Mouse (Mus musculus) brain, embryonic 18.5 days (tissue): ENCODE data around the gene Dolpp1.

ENCODE experiments used
- DNase-seq: peaks from one replicate; pipeline ENCODE4 v3.0.0-alpha.2; 2012; ENCODE audit warnings: low read depth, low spot score

The Dolpp1 gene

GRCm38 (mm10) chr2:30440701-30441517, 48.9 kb downstream of the Dolpp1 start:
- peak; percentile 47 for DNase-seq

- DNase-seq = peak; percentile 79
These were observed 49.8 kb downstream of the Dolpp1 start for GRCm38 (mm10) chr2:30441518-30442497.

DNA sequence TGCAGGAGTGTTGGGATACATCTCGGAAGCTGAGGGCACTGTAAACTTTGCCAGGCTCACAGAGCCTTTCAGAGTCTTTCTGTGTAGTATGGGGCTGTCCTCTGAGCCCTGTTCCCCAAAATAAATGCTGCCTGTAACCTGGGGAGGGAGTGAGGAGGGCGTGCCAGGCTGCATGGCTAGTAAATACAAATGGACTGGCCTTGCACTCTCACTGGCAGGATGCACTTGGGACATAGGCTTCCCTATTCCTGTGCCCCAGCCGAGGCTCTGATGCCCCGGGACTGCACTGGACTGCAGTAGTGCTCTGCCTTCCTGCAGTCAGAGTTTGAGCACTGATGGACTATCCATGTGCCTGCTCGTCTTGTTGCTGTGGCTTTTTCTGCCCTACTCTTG, 50.4 kb downstream of the Dolpp1 start:
- DNase-seq = no peak

DNA sequence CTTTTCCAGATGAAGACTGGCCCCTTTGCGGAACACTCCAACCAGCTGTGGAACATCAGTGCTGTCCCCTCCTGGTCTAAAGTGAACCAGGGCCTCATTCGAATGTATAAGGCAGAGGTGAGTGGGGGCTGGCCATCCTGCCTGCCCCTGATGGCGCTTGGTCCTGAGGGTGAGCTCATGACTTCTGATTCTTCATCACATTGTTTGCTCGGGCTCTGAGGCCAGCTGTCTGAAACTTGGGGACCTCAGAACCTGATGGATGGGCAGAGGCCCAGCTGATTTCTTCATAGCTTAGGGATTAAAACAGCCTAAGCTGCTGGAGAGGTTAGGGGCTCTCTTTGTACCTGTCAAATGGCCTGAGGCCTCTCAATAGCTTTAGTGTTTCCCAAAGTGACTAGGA, 51.2 kb downstream of the Dolpp1 start:
- DNase-seq = no peak

- DNase-seq = no peak
These were observed 52.0 kb downstream of the Dolpp1 start for GRCm38 (mm10) chr2:30444006-30444405.

DNA sequence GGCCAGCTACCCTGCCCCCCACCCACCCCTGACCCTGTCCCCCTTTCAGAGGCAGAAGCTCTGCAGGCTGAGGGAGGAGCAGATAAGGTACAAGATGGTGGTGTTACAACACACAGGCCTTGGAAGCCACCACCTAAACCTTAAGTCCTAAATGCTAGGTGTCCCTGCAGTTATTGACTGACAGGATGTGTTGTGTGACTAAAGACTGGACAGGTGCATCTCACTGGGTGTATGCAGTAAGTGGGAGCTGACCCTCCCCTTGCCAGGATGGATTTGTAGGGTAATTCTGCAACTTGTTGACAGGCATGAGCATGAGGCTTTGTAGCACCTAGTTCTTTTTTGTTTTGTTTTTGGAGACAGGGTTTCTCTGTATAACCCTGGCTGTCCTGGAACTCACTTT, 52.4 kb downstream of the Dolpp1 start:
- no peak for DNase-seq

DNA sequence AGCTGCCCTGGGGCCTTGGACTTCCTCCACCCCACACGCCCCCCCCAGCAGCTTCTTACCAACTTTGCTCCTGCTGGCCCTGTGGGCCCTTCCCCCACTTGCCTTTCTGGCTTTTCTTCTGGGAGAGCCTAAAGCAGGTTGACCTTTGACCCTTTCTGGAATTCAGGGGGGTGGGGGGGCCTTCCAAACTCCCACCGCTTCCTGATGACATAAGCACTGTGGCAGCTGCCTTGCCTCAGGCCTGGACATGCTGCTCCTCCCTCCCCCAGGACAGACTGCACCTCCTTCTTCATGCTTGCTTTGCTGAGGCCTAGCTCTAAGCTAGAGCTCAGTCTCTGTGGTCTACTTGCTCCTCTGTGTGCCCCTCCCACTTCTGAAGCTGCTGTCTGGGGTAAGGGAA, 53.3 kb downstream of the Dolpp1 start:
- no peak for DNase-seq

- no peak for DNase-seq
These were observed 55.1 kb downstream of the Dolpp1 start for GRCm38 (mm10) chr2:30446891-30447826.

GRCm38 (mm10) chr2:30448371-30448770, 56.3 kb downstream of the Dolpp1 start:
- no peak for DNase-seq
